Mouse (Mus musculus) B cell, adult 62 days (primary cell): Measurements from ENCODE around the gene Duoxa2. TPM values are rescaled to one million over a fixed set of nuclear protein-coding genes. Genes with fewer than 3 reads are reported as not detected.

Experiments
- total RNA-seq: library from RNA; stranded (reverse); gene quantifications from 4 replicates; pipeline ENCODE4 v1.2.4, GENCODE M21; 2023

Duoxa2 gene
- total RNA-seq, result 0.36 TPM in 1 of 4 replicates, not detected in the others

GRCm38 (mm10) chr2:122298596-122299490 lies at the start of gene Duoxa2:
Duoxa2 (plus strand) TSS chr2:122298900.

GRCm38 (mm10) chr2:122298096-122298499 lies 602 bp upstream of the Duoxa2 start, which contains the start of gene Duox2:
Duox2 (minus strand) TSS chr2:122298449.

GRCm38 (mm10) chr2:122313536-122313935 lies 14.8 kb downstream of the Duoxa2 start, which contains the start of gene Duoxa1:
Duoxa1 (minus strand) TSS chr2:122313730.

GRCm38 (mm10) chr2:122315372-122315771 lies 16.7 kb downstream of the Duoxa2 start, which contains the start of gene Duox1:
Duox1 (plus strand) TSS chr2:122315672.

Other genes starting within 250 kb of the Duoxa2 start
- 28.5 to 31.7 TPM (median 31.6 TPM) in 4 replicates for gene Spg11, start 180.5 kb upstream of the Duoxa2 start, total RNA-seq
- gene B2m, start 151.2 kb upstream of the Duoxa2 start, total RNA-seq, result 1,478 to 1,606 TPM (median 1,516 TPM) in 4 replicates
- gene Trim69, start 138.2 kb upstream of the Duoxa2 start, total RNA-seq, result 0.63 to 3.3 TPM (median 2.0 TPM) in 4 replicates
- not detected in 4 replicates for gene Patl2, start 112.7 kb upstream of the Duoxa2 start, total RNA-seq
- gene Terb2, start 112.6 kb upstream of the Duoxa2 start, total RNA-seq, result not detected in 4 replicates
- gene Sord, start 64.2 kb upstream of the Duoxa2 start, total RNA-seq, result 5.8 to 7.8 TPM (median 6.7 TPM) in 4 replicates
- not detected in 4 replicates for gene Duox2, start 451 bp upstream of the Duoxa2 start, total RNA-seq
- not detected in 4 replicates for gene Duoxa1, start 14.8 kb downstream of the Duoxa2 start, total RNA-seq
- not detected in 4 replicates for gene Duox1, start 16.8 kb downstream of the Duoxa2 start, total RNA-seq
- gene Shf, start 70.3 kb downstream of the Duoxa2 start, total RNA-seq, result 2.6 to 4.6 TPM (median 3.8 TPM) in 4 replicates
- gene Slc28a2, start 127.6 kb downstream of the Duoxa2 start, total RNA-seq, result 106 to 123 TPM (median 108 TPM) in 4 replicates
- gene Gm14085, start 186.0 kb downstream of the Duoxa2 start, total RNA-seq, result 1.4 to 2.9 TPM (median 2.3 TPM) in 4 replicates